Comparison of ENCODE assay signal across 21 mouse cellular contexts in the genomic region with DNA sequence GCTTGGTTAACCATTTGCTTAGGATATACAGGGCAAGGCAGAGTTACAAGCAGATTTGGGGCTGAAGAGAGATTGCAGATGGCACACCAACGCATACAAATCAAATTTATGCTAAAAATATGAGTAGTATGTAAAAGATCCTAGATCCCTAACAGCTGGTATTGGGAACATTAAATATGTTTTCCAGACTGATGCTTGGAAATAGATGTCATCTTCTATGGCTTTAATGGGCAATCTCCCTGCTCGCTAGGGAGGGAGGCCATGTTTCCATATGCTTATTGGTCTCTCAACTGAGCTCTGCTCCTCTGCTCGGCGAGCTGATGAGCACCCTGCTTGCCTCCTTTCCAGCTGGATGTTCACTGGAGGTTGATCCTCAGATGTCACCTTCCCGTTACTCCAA.
DNase-seq lines count a peak whose midpoint lies in the region; ATAC-seq and TF ChIP-seq lines count a peak whose summit lies in the region.
"Had no signal": no experiment of that assay in that cellular context is flagged by ENCODE, and none has a peak within 500 bp of the region (broad histone marks: within the 10 kb centered on the region; RNA-seq: fewer than 3 reads in every experiment).

No protein-coding gene starts in this region.

- no peak overlapping the region for H3K4me2 ChIP-seq in forebrain, postnatal 0 days (ENCODE audit: low read depth)
- H3K4me2 ChIP-seq in forebrain, embryonic 11.5 days (ENCODE audit: low read depth, low read length, severe bottlenecking), result no peak overlapping the region
- H3K4me2 ChIP-seq: heart, embryonic 11.5 days; hindbrain, embryonic 13.5 days had no signal

- no peak overlapping the region for H3K4me3 ChIP-seq in forebrain, postnatal 0 days (ENCODE audit: low read depth, low read length)
- no peak overlapping the region for H3K4me3 ChIP-seq in forebrain, embryonic 11.5 days (ENCODE audit: low read depth, low read length)
- H3K4me3 ChIP-seq: forebrain, embryonic 10.5 days; hindbrain, embryonic 10.5 days; hindbrain, embryonic 13.5 days had no signal

- ATAC-seq in forebrain, postnatal 0 days, result peak; percentile 43; the same call in 1 of the 2 replicates
- no peak for ATAC-seq in forebrain, embryonic 11.5 days (replicated peaks; ENCODE audit: low FRiP score)
- ATAC-seq: activated CD4-positive, CD25-positive, alpha-beta regulatory T cell, adult 4 months; forebrain, embryonic 14.5 days; hindbrain, embryonic 16.5 days had no signal

- H3K36me3 ChIP-seq in forebrain, postnatal 0 days (ENCODE audit: insufficient read depth), result no peaks in the 10 kb centered on the region
- H3K36me3 ChIP-seq in forebrain, embryonic 11.5 days (ENCODE audit: control insufficient read depth, insufficient read depth, low read length), result no peaks in the 10 kb centered on the region
- H3K36me3 ChIP-seq: forebrain, embryonic 10.5 days; hindbrain, embryonic 10.5 days; hindbrain, embryonic 13.5 days had no signal

- H3K9me3 ChIP-seq in forebrain, postnatal 0 days (ENCODE audit: low read length), result no peaks in the 10 kb centered on the region
- no peaks in the 10 kb centered on the region for H3K9me3 ChIP-seq in forebrain, embryonic 11.5 days (ENCODE audit: control insufficient read depth, low read length)
- H3K9me3 ChIP-seq: forebrain, embryonic 10.5 days; hindbrain, embryonic 10.5 days had no signal

- H3K27me3 ChIP-seq in forebrain, postnatal 0 days (ENCODE audit: insufficient read depth, low read length), result no peaks in the 10 kb centered on the region
- H3K27me3 ChIP-seq in forebrain, embryonic 11.5 days (ENCODE audit: control insufficient read depth, insufficient read depth, low read length), result no peaks in the 10 kb centered on the region
- H3K27me3 ChIP-seq: hindbrain, embryonic 13.5 days had no signal

- no peak overlapping the region for H3K27ac ChIP-seq in forebrain, postnatal 0 days (ENCODE audit: low read depth, low read length)
- H3K27ac ChIP-seq in forebrain, embryonic 11.5 days (ENCODE audit: low read depth, low read length), result no peak overlapping the region
- H3K27ac ChIP-seq: forebrain, embryonic 10.5 days; hindbrain, embryonic 10.5 days; hindbrain, embryonic 13.5 days had no signal

- DNase-seq in forebrain, postnatal 0 days, result no peak
- DNase-seq in forebrain, embryonic 11.5 days (ENCODE audit: low spot score), result no peak
- DNase-seq in heart, adult 11 months, result peak; percentile 82
- DNase-seq in heart, postnatal 4 days, result no peak
- DNase-seq in layer of hippocampus, adult 9-10 months (ENCODE audit: low spot score), result peak; percentile 41
- no peak for DNase-seq in layer of hippocampus, adult 8-10 months (ENCODE audit: low spot score in 2 of 2)
- no peak for DNase-seq in spleen, adult 18-20 months
- DNase-seq: adrenal gland, adult 8-10 months; adrenal gland, postnatal 25 days; cerebellum, adult 18-20 months; cerebellum, adult 9-10 months; cerebellum, postnatal 14 days; gastrocnemius, postnatal 10 days; gastrocnemius, postnatal 36 days had no signal

- no peak overlapping the region for H3K9ac ChIP-seq in forebrain, postnatal 0 days
- no peak overlapping the region for H3K9ac ChIP-seq in forebrain, embryonic 11.5 days (ENCODE audit: low read length)
- H3K9ac ChIP-seq: hindbrain, embryonic 13.5 days had no signal

- TF ChIP-seq CTCF in forebrain, postnatal 0 days (IDR thresholded peaks at IDR 0.05; ENCODE audit: low read depth), result no peak

- WGBS in forebrain, postnatal 0 days, result 58% methylated on average over 5 of the region's 5 CpGs
- WGBS in forebrain, embryonic 11.5 days, result 78% methylated on average over 5 of the region's 5 CpGs

- no peaks in the 10 kb centered on the region for H3K4me1 ChIP-seq in forebrain, postnatal 0 days (ENCODE audit: insufficient read depth)
- H3K4me1 ChIP-seq in forebrain, embryonic 11.5 days (replicated peaks; ENCODE audit: control insufficient read depth, insufficient read depth, low read length), result no peaks in the 10 kb centered on the region
- H3K4me1 ChIP-seq: forebrain, embryonic 10.5 days; hindbrain, embryonic 10.5 days; hindbrain, embryonic 13.5 days had no signal

Comparison
In these comparisons a context has a peak if more than half of its experiments do, and no peak if none do; other contexts are left out.
1. DNase-seq: peak in heart, adult 11 months (single experiment) and layer of hippocampus, adult 9-10 months (single experiment); none in forebrain, postnatal 0 days (single experiment), forebrain, embryonic 11.5 days (single experiment), heart, postnatal 4 days (single experiment), layer of hippocampus, adult 8-10 months (0 of 2) and spleen, adult 18-20 months (0 of 2).